14 mouse cellular contexts compared by ENCODE assay signal in genomic region chr5:101023784-101024183, GRCm38 (mm10).
DNase-seq lines count a peak whose midpoint lies in the region; ATAC-seq and TF ChIP-seq lines count a peak whose summit lies in the region.
"Had no signal": no experiment of that assay in that cellular context is flagged by ENCODE, and none has a peak within 500 bp of the region (broad histone marks: within the 10 kb centered on the region; RNA-seq: fewer than 3 reads in every experiment).

No protein-coding gene starts in this region.

- TF ChIP-seq CTCF in forebrain, postnatal 0 days (IDR thresholded peaks at IDR 0.05; ENCODE audit: low read depth): no peak

- no peak overlapping the region for H3K27ac ChIP-seq in hindbrain, embryonic 11.5 days (ENCODE audit: low read depth, low read length)
- H3K27ac ChIP-seq in hindbrain, embryonic 12.5 days: no peak overlapping the region
- H3K27ac ChIP-seq in forebrain, postnatal 0 days (ENCODE audit: low read depth, low read length): no peak overlapping the region
- no peak overlapping the region for H3K27ac ChIP-seq in midbrain, embryonic 13.5 days
- H3K27ac ChIP-seq: heart, embryonic 13.5 days; kidney, embryonic 15.5 days; liver, embryonic 14.5 days; stomach, postnatal 0 days had no signal

- H3K27me3 ChIP-seq in hindbrain, embryonic 11.5 days (ENCODE audit: control insufficient read depth, insufficient read depth, low read length): peaks cover 6% of the 10 kb centered on the region
- peaks cover 24% of the 10 kb centered on the region for H3K27me3 ChIP-seq in hindbrain, embryonic 12.5 days
- H3K27me3 ChIP-seq in forebrain, postnatal 0 days (ENCODE audit: insufficient read depth, low read length): no peaks in the 10 kb centered on the region
- H3K27me3 ChIP-seq in midbrain, embryonic 13.5 days: peaks cover 32% of the 10 kb centered on the region
- H3K27me3 ChIP-seq: heart, embryonic 13.5 days; kidney, embryonic 15.5 days had no signal

- peak; percentile 56 to 73 for DNase-seq in cerebellum, postnatal 10 days
- DNase-seq in cerebellum, postnatal 36 days: no peak
- DNase-seq in hindbrain, embryonic 11.5 days (ENCODE audit: low spot score): peak; percentile 6
- peak; percentile 46 for DNase-seq in forebrain, postnatal 0 days
- no peak for DNase-seq in spleen, postnatal 10 days (ENCODE audit: low spot score in 2 of 2)
- DNase-seq in yolk sac, embryonic 10.5 days (ENCODE audit: low spot score): no peak
- DNase-seq: adrenal gland, postnatal 10 days; lung, postnatal 36 days had no signal

- H3K36me3 ChIP-seq in hindbrain, embryonic 11.5 days (ENCODE audit: control insufficient read depth, insufficient read depth, low read length): no peaks in the 10 kb centered on the region
- H3K36me3 ChIP-seq in hindbrain, embryonic 12.5 days: no peaks in the 10 kb centered on the region
- H3K36me3 ChIP-seq in forebrain, postnatal 0 days (ENCODE audit: insufficient read depth): no peaks in the 10 kb centered on the region
- H3K36me3 ChIP-seq in midbrain, embryonic 13.5 days: no peaks in the 10 kb centered on the region
- H3K36me3 ChIP-seq: heart, embryonic 13.5 days; kidney, embryonic 15.5 days had no signal

- H3K4me3 ChIP-seq in hindbrain, embryonic 11.5 days (ENCODE audit: low read depth, low read length): no peak overlapping the region
- H3K4me3 ChIP-seq in hindbrain, embryonic 12.5 days: no peak overlapping the region
- no peak overlapping the region for H3K4me3 ChIP-seq in forebrain, postnatal 0 days (ENCODE audit: low read depth, low read length)
- no peak overlapping the region for H3K4me3 ChIP-seq in midbrain, embryonic 13.5 days (replicated peaks)
- H3K4me3 ChIP-seq: heart, embryonic 13.5 days; kidney, embryonic 15.5 days had no signal

- H3K9me3 ChIP-seq in hindbrain, embryonic 11.5 days (ENCODE audit: control insufficient read depth, low read length): no peaks in the 10 kb centered on the region
- H3K9me3 ChIP-seq in hindbrain, embryonic 12.5 days (replicated peaks): no peaks in the 10 kb centered on the region
- no peaks in the 10 kb centered on the region for H3K9me3 ChIP-seq in forebrain, postnatal 0 days (ENCODE audit: low read length)
- H3K9me3 ChIP-seq in midbrain, embryonic 13.5 days: no peaks in the 10 kb centered on the region
- H3K9me3 ChIP-seq: heart, embryonic 13.5 days; kidney, embryonic 15.5 days had no signal

- no peak for ATAC-seq in hindbrain, embryonic 11.5 days (ENCODE audit: low FRiP score)
- no peak for ATAC-seq in hindbrain, embryonic 12.5 days (ENCODE audit: low FRiP score)
- ATAC-seq in forebrain, postnatal 0 days: peak; percentile 64
- ATAC-seq in midbrain, embryonic 13.5 days: peak; percentile 67; the same call in 1 of the 2 replicates

- H3K9ac ChIP-seq in hindbrain, embryonic 11.5 days (ENCODE audit: low read depth, low read length): no peak overlapping the region
- H3K9ac ChIP-seq in hindbrain, embryonic 12.5 days: no peak overlapping the region
- H3K9ac ChIP-seq in forebrain, postnatal 0 days: no peak overlapping the region
- no peak overlapping the region for H3K9ac ChIP-seq in midbrain, embryonic 13.5 days (replicated peaks)
- H3K9ac ChIP-seq: heart, embryonic 13.5 days; kidney, embryonic 15.5 days; liver, embryonic 14.5 days had no signal

- WGBS in hindbrain, embryonic 11.5 days: 55% methylated on average over 8 of the region's 8 CpGs
- 52% methylated on average over 8 of the region's 8 CpGs for WGBS in hindbrain, embryonic 12.5 days
- 16% methylated on average over 8 of the region's 8 CpGs for WGBS in forebrain, postnatal 0 days
- 27% methylated on average over 8 of the region's 8 CpGs for WGBS in midbrain, embryonic 13.5 days

- H3K4me1 ChIP-seq in hindbrain, embryonic 11.5 days (replicated peaks; ENCODE audit: control insufficient read depth, insufficient read depth, low read length): no peaks in the 10 kb centered on the region
- H3K4me1 ChIP-seq in hindbrain, embryonic 12.5 days: 0 out of 2 replicates have a peak, but pooled peaks cover 6% of the 10 kb centered on the region
- H3K4me1 ChIP-seq in forebrain, postnatal 0 days (ENCODE audit: insufficient read depth): no peaks in the 10 kb centered on the region; the same call in 1 of the 2 replicates
- peaks cover 4% of the 10 kb centered on the region; the same call in 1 of the 2 replicates for H3K4me1 ChIP-seq in midbrain, embryonic 13.5 days (replicated peaks)

- no peak overlapping the region for H3K4me2 ChIP-seq in hindbrain, embryonic 11.5 days (replicated peaks; ENCODE audit: low read depth, low read length)
- H3K4me2 ChIP-seq in hindbrain, embryonic 12.5 days (replicated peaks): no peak overlapping the region
- H3K4me2 ChIP-seq in forebrain, postnatal 0 days (ENCODE audit: low read depth): peak overlapping the region; percentile 21; the same call in 1 of the 2 replicates
- no peak overlapping the region for H3K4me2 ChIP-seq in midbrain, embryonic 13.5 days (replicated peaks)
- H3K4me2 ChIP-seq: heart, embryonic 13.5 days; kidney, embryonic 15.5 days had no signal

Comparison
In these comparisons a context has a peak if more than half of its experiments do, and no peak if none do; other contexts are left out.
1. DNase-seq: peak in cerebellum, postnatal 10 days (2 of 2), hindbrain, embryonic 11.5 days (single experiment) and forebrain, postnatal 0 days (single experiment); none in cerebellum, postnatal 36 days (0 of 2), spleen, postnatal 10 days (0 of 2) and yolk sac, embryonic 10.5 days (single experiment).
2. ATAC-seq: peak in forebrain, postnatal 0 days (single experiment) and midbrain, embryonic 13.5 days (single experiment); none in hindbrain, embryonic 11.5 days (single experiment) and hindbrain, embryonic 12.5 days (single experiment).